Mouse (Mus musculus) cerebellum, adult 2 months (tissue): Measurements from ENCODE around the gene Alg12.

Experiments
- CTCF ChIP-seq: fragments of 200-500 bp; IDR thresholded peaks from 2 replicates; pipeline ENCODE4 v1.5.1; 2011; ENCODE audit warnings: low read depth, mild to moderate bottlenecking, control low read depth, low read length, moderate library complexity, borderline replicate concordance; ENCODE audit not compliant: insufficient read depth
- POLR2A ChIP-seq: fragments of 200-500 bp; IDR thresholded peaks from 2 replicates; pipeline ENCODE4 v1.6.1; 2011; ENCODE audit warnings: low read length, control low read depth, borderline replicate concordance; ENCODE audit not compliant: insufficient read depth

DNA sequence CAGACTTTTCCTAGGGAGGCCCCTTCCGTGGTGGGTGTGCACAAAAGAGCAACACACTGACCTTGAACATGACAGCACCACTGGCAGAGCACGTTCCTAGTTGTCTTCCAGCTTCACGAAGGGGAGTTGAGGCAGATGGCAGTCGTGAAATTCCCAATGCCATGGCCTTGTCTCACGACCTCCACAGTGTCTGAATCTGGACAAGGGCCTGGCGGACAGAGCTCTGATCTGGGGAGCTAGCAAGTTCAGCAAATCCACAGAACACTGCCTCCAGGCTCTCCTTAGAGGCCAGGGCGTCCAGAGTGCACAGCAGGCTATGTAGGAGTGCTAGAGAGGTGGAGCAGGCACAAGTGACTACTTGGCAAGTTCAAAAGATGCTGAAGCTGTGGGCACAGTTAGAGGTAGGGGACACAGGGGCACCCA is 47.8 kb upstream of the Alg12 start:
- TF ChIP-seq POLR2A (no peak), CTCF (no peak)
